Mouse (Mus musculus) testis, adult 2 months (tissue): ENCODE results near the gene Atoh1. TPM values are rescaled to one million over a fixed set of nuclear protein-coding genes. Genes with fewer than 3 reads are reported as not detected.
A peak's percentile ranks its signal among the peaks of the same experiment; 100 is the strongest.

Experiments used
- H3K27ac ChIP-seq: fragments of 200-500 bp; 2 replicates; pipeline ENCODE4 v1.5.1; 2012; ENCODE audit warnings: low read depth, low read length; ENCODE audit not compliant: control insufficient read depth, insufficient read depth
- H3K27me3 ChIP-seq: fragments of 200-500 bp; 2 replicates; pipeline ENCODE4 v1.6.1; 2012; ENCODE audit warnings: mild to moderate bottlenecking, low read length, moderate library complexity; ENCODE audit not compliant: control insufficient read depth, insufficient read depth
- H3K36me3 ChIP-seq: fragments of 200-500 bp; 2 replicates; pipeline ENCODE4 v1.6.1; 2012; ENCODE audit warnings: mild to moderate bottlenecking, low read length; ENCODE audit not compliant: control insufficient read depth, insufficient read depth
- H3K4me1 ChIP-seq: fragments of 200-500 bp; 2 replicates; pipeline ENCODE4 v1.6.1; 2012; ENCODE audit warnings: low read length; ENCODE audit not compliant: control insufficient read depth, insufficient read depth
- H3K4me3 ChIP-seq: fragments of 200-500 bp; 2 replicates; pipeline ENCODE4 v1.5.1; 2012; ENCODE audit warnings: low read depth, mild to moderate bottlenecking, low read length, moderate library complexity, mixed read lengths; ENCODE audit not compliant: control insufficient read depth
- CTCF ChIP-seq: fragments of 200-500 bp; IDR thresholded peaks from 2 replicates; pipeline ENCODE4 v1.5.1; 2012; ENCODE audit warnings: low read depth, mild to moderate bottlenecking, inconsistent platforms, low read length, moderate library complexity; ENCODE audit not compliant: control insufficient read depth, insufficient read depth, insufficient replicate concordance
- POLR2A ChIP-seq: fragments of 200-500 bp; IDR thresholded peaks from 2 replicates; pipeline ENCODE4 v1.6.1; 2012; ENCODE audit warnings: low read depth, mild to moderate bottlenecking, inconsistent platforms, low read length, moderate library complexity; ENCODE audit not compliant: control insufficient read depth
- polyA plus RNA-seq: library from polyadenylated mRNA; depleted of rRNA; stranded (reverse); fragments of >200 nt; gene quantifications from 2 replicates; pipeline ENCODE4 v1.2.3, GENCODE M21; 2012

Gene Atoh1
- polyA plus RNA-seq, 1 experiment = not detected

DNA sequence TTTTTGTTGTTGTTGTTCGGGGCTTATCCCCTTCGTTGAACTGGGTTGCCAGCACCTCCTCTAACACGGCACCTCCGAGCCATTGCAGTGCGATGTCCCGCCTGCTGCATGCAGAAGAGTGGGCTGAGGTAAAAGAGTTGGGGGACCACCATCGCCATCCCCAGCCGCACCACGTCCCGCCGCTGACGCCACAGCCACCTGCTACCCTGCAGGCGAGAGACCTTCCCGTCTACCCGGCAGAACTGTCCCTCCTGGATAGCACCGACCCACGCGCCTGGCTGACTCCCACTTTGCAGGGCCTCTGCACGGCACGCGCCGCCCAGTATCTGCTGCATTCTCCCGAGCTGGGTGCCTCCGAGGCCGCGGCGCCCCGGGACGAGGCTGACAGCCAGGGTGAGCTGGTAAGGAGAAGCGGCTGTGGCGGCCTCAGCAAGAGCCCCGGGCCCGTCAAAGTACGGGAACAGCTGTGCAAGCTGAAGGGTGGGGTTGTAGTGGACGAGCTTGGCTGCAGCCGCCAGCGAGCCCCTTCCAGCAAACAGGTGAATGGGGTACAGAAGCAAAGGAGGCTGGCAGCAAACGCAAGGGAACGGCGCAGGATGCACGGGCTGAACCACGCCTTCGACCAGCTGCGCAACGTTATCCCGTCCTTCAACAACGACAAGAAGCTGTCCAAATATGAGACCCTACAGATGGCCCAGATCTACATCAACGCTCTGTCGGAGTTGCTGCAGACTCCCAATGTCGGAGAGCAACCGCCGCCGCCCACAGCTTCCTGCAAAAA, 496 bp downstream of the Atoh1 start:
- Histone ChIP-seq H3K4me3 (peak overlapping the region; percentile 12), H3K4me1 (peaks cover 15% of the 10 kb centered on the region), H3K27me3 (peaks cover 3% of the 10 kb centered on the region), H3K27ac (no peak overlapping the region), H3K36me3 (no peaks in the 10 kb centered on the region)
- TF ChIP-seq POLR2A = no peak
- no peak for TF ChIP-seq CTCF

DNA sequence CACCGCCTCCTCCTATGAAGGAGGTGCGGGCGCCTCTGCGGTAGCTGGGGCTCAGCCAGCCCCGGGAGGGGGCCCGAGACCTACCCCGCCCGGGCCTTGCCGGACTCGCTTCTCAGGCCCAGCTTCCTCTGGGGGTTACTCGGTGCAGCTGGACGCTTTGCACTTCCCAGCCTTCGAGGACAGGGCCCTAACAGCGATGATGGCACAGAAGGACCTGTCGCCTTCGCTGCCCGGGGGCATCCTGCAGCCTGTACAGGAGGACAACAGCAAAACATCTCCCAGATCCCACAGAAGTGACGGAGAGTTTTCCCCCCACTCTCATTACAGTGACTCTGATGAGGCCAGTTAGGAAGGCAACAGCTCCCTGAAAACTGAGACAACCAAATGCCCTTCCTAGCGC, 1.1 kb downstream of the Atoh1 start:
- peaks cover 15% of the 10 kb centered on the region for H3K4me1 ChIP-seq
- no peaks in the 10 kb centered on the region for H3K36me3 ChIP-seq
- TF ChIP-seq CTCF (no peak), POLR2A (no peak)
- H3K27me3 ChIP-seq = peaks cover 3% of the 10 kb centered on the region
- H3K4me3 ChIP-seq = no peak overlapping the region
- H3K27ac ChIP-seq = no peak overlapping the region

DNA sequence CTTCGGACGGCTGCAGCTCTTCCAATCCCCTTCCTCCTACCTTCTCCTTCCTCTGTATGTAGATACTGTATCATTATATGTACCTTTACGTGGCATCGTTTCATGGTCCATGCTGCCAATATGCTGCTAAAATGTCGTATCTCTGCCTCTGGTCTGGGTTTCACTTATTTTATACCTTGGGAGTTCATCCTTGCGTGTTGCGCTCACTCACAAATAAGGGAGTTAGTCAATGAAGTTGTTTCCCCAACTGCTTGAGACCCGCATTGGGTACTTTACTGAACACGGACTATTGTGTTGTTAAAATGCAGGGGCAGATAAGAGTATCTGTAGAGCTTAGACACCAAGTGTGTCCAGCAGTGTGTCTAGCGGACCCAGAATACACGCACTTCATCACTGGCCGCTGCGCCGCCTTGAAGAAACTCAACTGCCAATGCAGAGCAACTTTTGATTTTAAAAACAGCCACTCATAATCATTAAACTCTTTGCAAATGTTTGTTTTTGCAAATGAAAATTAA, 1.6 kb downstream of the Atoh1 start:
- H3K4me1 ChIP-seq = peaks cover 15% of the 10 kb centered on the region
- TF ChIP-seq POLR2A = no peak
- no peak for TF ChIP-seq CTCF
- no peak overlapping the region for H3K27ac ChIP-seq
- H3K27me3 ChIP-seq = peaks cover 3% of the 10 kb centered on the region
- no peaks in the 10 kb centered on the region for H3K36me3 ChIP-seq
- H3K4me3 ChIP-seq = no peak overlapping the region

DNA sequence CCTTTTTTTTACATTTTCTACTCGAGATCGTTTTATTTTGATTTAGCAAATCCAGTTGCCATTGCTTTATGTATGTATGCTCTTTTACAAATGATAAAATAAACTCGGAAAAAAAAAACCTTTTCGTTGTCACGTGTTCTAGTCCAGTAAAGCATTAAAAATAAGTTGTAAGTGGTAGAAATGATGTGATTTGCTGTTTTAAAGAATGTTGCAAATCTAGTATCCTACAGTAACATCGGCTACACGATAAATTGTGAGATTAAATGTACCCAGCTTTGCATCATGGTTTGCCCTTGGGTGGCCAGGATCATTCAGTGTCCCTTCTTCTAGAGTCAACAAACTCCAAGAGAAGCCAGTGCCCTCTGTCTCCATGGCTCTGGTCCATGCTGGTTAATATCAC, 2.2 kb downstream of the Atoh1 start:
- no peak overlapping the region for H3K27ac ChIP-seq
- no peaks in the 10 kb centered on the region for H3K36me3 ChIP-seq
- H3K27me3 ChIP-seq = peaks cover 3% of the 10 kb centered on the region
- H3K4me3 ChIP-seq = no peak overlapping the region
- H3K4me1 ChIP-seq = peaks cover 15% of the 10 kb centered on the region
- TF ChIP-seq POLR2A = no peak
- TF ChIP-seq CTCF = no peak

DNA sequence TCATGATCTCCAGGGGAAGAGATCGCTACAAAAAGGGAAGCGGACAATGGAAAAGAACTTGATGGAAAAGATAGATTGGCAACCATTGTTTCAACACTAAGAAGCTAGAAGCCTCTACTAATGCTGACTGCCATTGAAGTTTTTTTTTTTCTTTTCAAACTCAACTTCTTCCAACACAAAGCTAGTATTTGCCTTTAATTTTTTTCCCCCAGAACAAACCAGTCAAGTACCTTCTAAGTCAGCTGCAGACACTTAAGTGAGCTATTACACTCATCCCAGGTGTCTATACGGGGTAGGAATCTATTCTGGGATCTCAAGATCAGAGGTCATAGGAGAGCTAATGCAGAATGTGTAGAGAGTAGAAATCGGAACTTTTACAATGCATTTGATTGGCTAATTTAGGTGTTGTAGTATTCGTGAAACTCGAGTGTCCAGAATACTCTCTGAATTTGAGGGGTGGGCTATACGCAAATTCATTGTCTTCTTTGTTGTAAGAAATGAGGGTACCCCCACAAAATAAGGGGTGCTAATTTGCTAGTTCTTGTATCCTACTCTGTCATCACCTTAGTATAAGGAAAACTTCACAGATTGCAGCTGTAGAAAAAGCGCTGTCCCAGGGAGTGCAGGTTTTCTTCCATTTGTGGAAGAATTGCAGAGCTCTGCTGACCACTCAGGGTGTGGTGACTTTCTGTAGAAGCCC, 2.8 kb downstream of the Atoh1 start:
- Histone ChIP-seq H3K4me1 (peaks cover 15% of the 10 kb centered on the region), H3K4me3 (no peak overlapping the region), H3K27me3 (peaks cover 3% of the 10 kb centered on the region), H3K27ac (no peak overlapping the region), H3K36me3 (no peaks in the 10 kb centered on the region)
- TF ChIP-seq POLR2A (no peak), CTCF (no peak)

DNA sequence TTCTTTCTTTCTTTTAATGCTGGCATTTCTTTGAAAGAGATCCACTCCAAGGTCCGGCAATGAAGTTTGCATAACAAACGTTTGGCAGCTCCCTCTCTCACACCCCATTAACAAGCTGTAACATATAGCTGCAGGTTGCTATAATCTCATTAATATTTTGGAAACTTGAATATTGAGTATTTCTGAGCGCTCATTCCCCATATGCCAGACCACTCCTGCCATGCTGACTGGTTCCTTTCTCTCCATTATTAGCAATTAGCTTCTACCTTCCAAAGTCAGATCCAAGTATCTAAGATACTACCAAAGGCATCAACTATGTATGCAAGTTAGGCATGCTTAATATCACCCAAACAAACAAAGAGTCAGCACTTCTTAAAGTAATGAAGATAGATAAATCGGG, 4.4 kb downstream of the Atoh1 start:
- Histone ChIP-seq H3K4me3 (no peak overlapping the region), H3K27ac (no peak overlapping the region), H3K27me3 (no peaks in the 10 kb centered on the region), H3K4me1 (peaks cover 11% of the 10 kb centered on the region), H3K36me3 (no peaks in the 10 kb centered on the region)
- TF ChIP-seq CTCF (no peak), POLR2A (no peak)

DNA sequence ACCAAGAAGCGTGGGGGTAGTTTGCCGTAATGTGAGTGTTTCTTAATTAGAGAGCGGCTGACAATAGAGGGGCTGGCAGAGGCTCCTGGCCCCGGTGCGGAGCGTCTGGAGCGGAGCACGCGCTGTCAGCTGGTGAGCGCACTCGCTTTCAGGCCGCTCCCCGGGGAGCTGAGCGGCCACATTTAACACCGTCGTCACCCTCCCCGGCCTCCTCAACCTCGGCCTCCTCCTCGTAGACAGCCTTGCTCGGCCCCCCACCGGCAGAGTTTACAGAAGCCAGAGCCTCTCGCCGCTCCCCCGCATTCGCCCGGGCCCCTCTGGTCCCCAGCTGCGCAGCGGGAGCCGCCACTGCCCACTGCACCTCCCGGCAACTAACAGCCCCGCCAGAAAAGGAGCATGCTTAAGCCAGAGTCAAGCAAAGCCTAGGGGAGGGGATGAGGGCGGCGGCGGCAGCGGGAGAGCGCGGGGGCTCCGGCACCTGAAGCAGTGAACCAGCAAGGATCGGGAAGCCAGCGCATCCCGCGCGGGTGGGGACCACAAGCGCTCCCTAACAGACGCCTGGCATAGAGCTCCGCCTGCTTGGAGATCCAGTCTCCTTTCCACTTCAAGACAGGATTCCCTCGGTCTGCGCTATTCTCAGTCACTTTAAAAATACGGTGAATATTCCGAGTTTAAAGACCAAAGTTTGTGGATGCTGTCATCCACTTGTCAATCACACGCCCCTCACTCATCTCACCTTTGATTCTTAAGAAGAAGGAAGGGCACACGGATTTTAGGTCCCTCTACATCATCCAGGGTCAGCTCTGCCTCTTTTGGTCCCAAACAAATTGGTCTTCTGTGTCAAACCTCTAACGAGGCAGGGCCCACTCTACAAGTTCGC, 5.8 kb downstream of the Atoh1 start:
- no peak overlapping the region for H3K27ac ChIP-seq
- no peaks in the 10 kb centered on the region for H3K27me3 ChIP-seq
- H3K4me3 ChIP-seq = no peak overlapping the region; the same call in 1 of the 2 replicates
- TF ChIP-seq CTCF (no peak), POLR2A (no peak)
- no peaks in the 10 kb centered on the region for H3K36me3 ChIP-seq
- peaks cover 2% of the 10 kb centered on the region for H3K4me1 ChIP-seq
